ENCODE assay signal across 10 mouse cellular contexts in genomic region chrX:166645713-166646112, GRCm38 (mm10).
A peak's percentile ranks its signal among the peaks of the same experiment; 100 is the strongest.
DNase-seq lines count a peak whose midpoint lies in the region; TF ChIP-seq lines count a peak whose summit lies in the region.
"Had no signal": no experiment of that assay in that cellular context is flagged by ENCODE, and none has a peak within 500 bp of the region (broad histone marks: within the 10 kb centered on the region; RNA-seq: fewer than 3 reads in every experiment).

No protein-coding gene starts in this region.

- H3K36me3 ChIP-seq in myocyte (ENCODE audit: control insufficient read depth, insufficient read depth) = no peaks in the 10 kb centered on the region

- 40% methylated on average over 7 of the region's 7 CpGs for WGBS in lung, adult 2 months

- H3K27ac ChIP-seq in gastrocnemius, adult 2 months = no peak overlapping the region
- H3K27ac ChIP-seq: liver, embryonic 14.5 days had no signal

- H3ac ChIP-seq in myocyte (ENCODE audit: control insufficient read depth, insufficient read length) = no peak overlapping the region

- no peak for TF ChIP-seq CTCF in gastrocnemius, adult 2 months (IDR thresholded peaks at IDR 0.05)
- no peak for TF ChIP-seq CTCF in lung, adult 2 months (IDR thresholded peaks at IDR 0.05; ENCODE audit: insufficient read depth, low read length)
- no peak for TF ChIP-seq CTCF in brain, embryonic 14.5 days (IDR thresholded peaks at IDR 0.05; ENCODE audit: borderline replicate concordance, extremely low read depth, insufficient read depth, insufficient read length)

- no peaks in the 10 kb centered on the region for H3K27me3 ChIP-seq in myocyte (ENCODE audit: control insufficient read depth, insufficient read depth, insufficient read length)

- peak overlapping the region; percentile 52 for H3K4me2 ChIP-seq in myocyte (ENCODE audit: low read depth)

- peak overlapping the region; percentile 53 for H3K4me3 ChIP-seq in gastrocnemius, adult 2 months
- peak overlapping the region; percentile 45 for H3K4me3 ChIP-seq in lung, adult 2 months (replicated peaks; ENCODE audit: extremely low read depth, low read depth, low read length)
- no peak overlapping the region for H3K4me3 ChIP-seq in myocyte

- TF ChIP-seq POLR2A in lung, adult 2 months (IDR thresholded peaks at IDR 0.05; ENCODE audit: borderline replicate concordance, extremely low read depth, low read depth, low read length) = no peak
- no peak for TF ChIP-seq POLR2A in brain, embryonic 14.5 days (IDR thresholded peaks at IDR 0.05; ENCODE audit: borderline replicate concordance, extremely low read depth, insufficient read depth, insufficient read length, poor library complexity, severe bottlenecking)
- no peak for TF ChIP-seq POLR2A in myocyte (IDR thresholded peaks at IDR 0.05; ENCODE audit: insufficient read length, low read depth)

- no peaks in the 10 kb centered on the region for H3K4me1 ChIP-seq in lung, adult 2 months (ENCODE audit: control insufficient read depth, insufficient read depth, low read length)

- H3K79me2 ChIP-seq in myocyte (ENCODE audit: control insufficient read depth, insufficient read depth) = no peaks in the 10 kb centered on the region

- intact Hi-C loops in gastrocnemius, adult 2 months (cut with DNase I) = no loop called here
- intact Hi-C loops in gastrocnemius, postnatal 14 days (cut with DNase I; ENCODE audit: low total_unique reads) = no loop called here
- intact Hi-C loops in gastrocnemius, postnatal 36 days (cut with DNase I) = no loop called here

- no peak for DNase-seq in gastrocnemius, adult 2 months
- DNase-seq in gastrocnemius, postnatal 14 days = no peak
- DNase-seq in lung, adult 2 months = no peak
- no peak for DNase-seq in lung, postnatal 36 days
- DNase-seq in brain, embryonic 14.5 days (ENCODE audit: low read depth) = peak; percentile 37
- DNase-seq in frontal cortex, adult 2 months (ENCODE audit: extremely low spot score in 1 of 2, low spot score in 1 of 2) = no peak
- no peak for DNase-seq in gastrocnemius, postnatal 36 days
- DNase-seq: kidney, adult 18-20 months had no signal

TF ChIP-seq in myocyte, 11 proteins besides CTCF, POLR2A, EP300 and RAD21:
- TF ChIP-seq USF1 (IDR thresholded peaks at IDR 0.05; ENCODE audit: low read depth) (peak; percentile 65), E2F4 (IDR thresholded peaks at IDR 0.05; ENCODE audit: insufficient read depth) (no peak), MAX (IDR thresholded peaks at IDR 0.05; ENCODE audit: low read depth) (no peak), POLR2AphosphoS2 (IDR thresholded peaks at IDR 0.05; ENCODE audit: insufficient read length, low read depth) (no peak), CEBPB (IDR thresholded peaks at IDR 0.05; ENCODE audit: insufficient read depth, poor library complexity, severe bottlenecking) (no peak), TCF12 (IDR thresholded peaks at IDR 0.05; ENCODE audit: insufficient read depth, poor library complexity, severe bottlenecking) (no peak)
